Mouse (Mus musculus) cerebellum, adult 11-12 months (tissue): ENCODE data around the gene Ntrk2.
"Not testable (repeated sequence)": the region's sequence is repeated elsewhere in the genome, so short reads cannot be mapped to it uniquely, and the experiment has no call there.

Source experiments
- DNase-seq: peaks from one replicate; pipeline ENCODE4 v3.0.0; 2022

The Ntrk2 gene

GRCm38 (mm10) chr13:58972511-58972910 is 166.1 kb downstream of the Ntrk2 start:
- DNase-seq: no peak

- DNase-seq: no peak
Measured at GRCm38 (mm10) chr13:58996447-58996846, 190.1 kb downstream of the Ntrk2 start.

- DNase-seq: no peak
Measured at GRCm38 (mm10) chr13:58997763-58998162, 191.4 kb downstream of the Ntrk2 start.

- DNase-seq: no peak
Measured at GRCm38 (mm10) chr13:58999373-59000053, 193.1 kb downstream of the Ntrk2 start.

GRCm38 (mm10) chr13:59002943-59003806 is 196.8 kb downstream of the Ntrk2 start:
- no peak for DNase-seq

- no peak for DNase-seq
Measured at GRCm38 (mm10) chr13:59003807-59004173, 197.4 kb downstream of the Ntrk2 start.

- DNase-seq: no peak
Measured at GRCm38 (mm10) chr13:59004579-59004978, 198.2 kb downstream of the Ntrk2 start.

- DNase-seq: no peak
Measured at GRCm38 (mm10) chr13:59009855-59010254, 203.5 kb downstream of the Ntrk2 start.

- peak; percentile 29 for DNase-seq
Measured at GRCm38 (mm10) chr13:59010893-59011529, 204.6 kb downstream of the Ntrk2 start.

GRCm38 (mm10) chr13:59011530-59011903 is 205.1 kb downstream of the Ntrk2 start:
- peak; percentile 81 for DNase-seq

- no peak for DNase-seq
Measured at GRCm38 (mm10) chr13:59015360-59015759, 209.0 kb downstream of the Ntrk2 start.

- DNase-seq: no peak
Measured at GRCm38 (mm10) chr13:59017121-59017520, 210.8 kb downstream of the Ntrk2 start.

- DNase-seq: peak; percentile 34
Measured at GRCm38 (mm10) chr13:59022251-59023042, 216.1 kb downstream of the Ntrk2 start.

- no peak for DNase-seq
Measured at GRCm38 (mm10) chr13:59025653-59026052, 219.3 kb downstream of the Ntrk2 start.

GRCm38 (mm10) chr13:59027436-59027835 is 221.1 kb downstream of the Ntrk2 start:
- DNase-seq: no peak

GRCm38 (mm10) chr13:59028546-59028945 is 222.2 kb downstream of the Ntrk2 start:
- no peak for DNase-seq

- no peak for DNase-seq
Measured at GRCm38 (mm10) chr13:59030574-59030973, 224.2 kb downstream of the Ntrk2 start.

- no peak for DNase-seq
Measured at GRCm38 (mm10) chr13:59040156-59040915, 234.0 kb downstream of the Ntrk2 start.

- DNase-seq: no peak
Measured at GRCm38 (mm10) chr13:59041013-59041764, 234.8 kb downstream of the Ntrk2 start.

GRCm38 (mm10) chr13:59052188-59052587 is 245.8 kb downstream of the Ntrk2 start:
- DNase-seq: no peak

- DNase-seq: not testable (repeated sequence)
Measured at GRCm38 (mm10) chr13:59054331-59054730, 248.0 kb downstream of the Ntrk2 start.
